Mouse (Mus musculus) cerebellum, adult 9-11 months (tissue): Measurements from ENCODE around the gene Ptov1.
"Not testable (repeated sequence)": the region's sequence is repeated elsewhere in the genome, so short reads cannot be mapped to it uniquely, and the experiment has no call there.

Experiments used
- DNase-seq: peaks from one replicate; pipeline ENCODE4 v3.0.0; 2022

The Ptov1 gene

GRCm38 (mm10) chr7:44888256-44889105, 18.9 kb upstream of the Ptov1 start:
- DNase-seq, result no peak

GRCm38 (mm10) chr7:44886964-44887363, 17.4 kb upstream of the Ptov1 start:
- DNase-seq, result no peak

- DNase-seq, result no peak
These were observed 15.0 kb upstream of the Ptov1 start for GRCm38 (mm10) chr7:44884637-44885036.

GRCm38 (mm10) chr7:44883036-44883435, 13.4 kb upstream of the Ptov1 start:
- no peak for DNase-seq

GRCm38 (mm10) chr7:44877833-44878232, 8.2 kb upstream of the Ptov1 start:
- no peak for DNase-seq

- not testable (repeated sequence) for DNase-seq
These were observed 2.2 kb upstream of the Ptov1 start for GRCm38 (mm10) chr7:44871774-44872173.

GRCm38 (mm10) chr7:44871181-44871580, 1.6 kb upstream of the Ptov1 start:
- DNase-seq, result no peak

GRCm38 (mm10) chr7:44870614-44871013, 1.0 kb upstream of the Ptov1 start:
- DNase-seq, result no peak

GRCm38 (mm10) chr7:44868919-44869696, 480 bp downstream of the Ptov1 start:
- peak; percentile 84 for DNase-seq

- peak; percentile 66 for DNase-seq
These were observed 1.1 kb downstream of the Ptov1 start for GRCm38 (mm10) chr7:44868465-44868864.

GRCm38 (mm10) chr7:44867802-44868201, 1.8 kb downstream of the Ptov1 start:
- no peak for DNase-seq

GRCm38 (mm10) chr7:44867010-44867702, 2.4 kb downstream of the Ptov1 start:
- DNase-seq, result peak; percentile 66

GRCm38 (mm10) chr7:44866276-44867009, 3.1 kb downstream of the Ptov1 start:
- DNase-seq, result peak; percentile 74

GRCm38 (mm10) chr7:44864595-44865542, 4.7 kb downstream of the Ptov1 start:
- peak; percentile 71 for DNase-seq

GRCm38 (mm10) chr7:44863982-44864494, 5.5 kb downstream of the Ptov1 start:
- no peak for DNase-seq

- DNase-seq, result no peak
These were observed 6.4 kb downstream of the Ptov1 start for GRCm38 (mm10) chr7:44863210-44863609.

GRCm38 (mm10) chr7:44862434-44862833, 7.2 kb downstream of the Ptov1 start:
- DNase-seq, result no peak

- peak; percentile 58 for DNase-seq
These were observed 8.2 kb downstream of the Ptov1 start for GRCm38 (mm10) chr7:44861429-44861816.

GRCm38 (mm10) chr7:44860576-44861428, 8.8 kb downstream of the Ptov1 start:
- DNase-seq, result peak; percentile 75

GRCm38 (mm10) chr7:44859896-44860295, 9.7 kb downstream of the Ptov1 start:
- peak; percentile 68 for DNase-seq
